Mouse (Mus musculus): ENCODE measurements at regions not wholly inside any gene's neighbourhood (a gene's known extent, or its start where the extent isn't known, plus 50 kb on each side); places are given as distances from the start of the nearest gene placed in this dataset.
A peak's percentile ranks its signal among the peaks of the same experiment; 100 is the strongest.

DNA sequence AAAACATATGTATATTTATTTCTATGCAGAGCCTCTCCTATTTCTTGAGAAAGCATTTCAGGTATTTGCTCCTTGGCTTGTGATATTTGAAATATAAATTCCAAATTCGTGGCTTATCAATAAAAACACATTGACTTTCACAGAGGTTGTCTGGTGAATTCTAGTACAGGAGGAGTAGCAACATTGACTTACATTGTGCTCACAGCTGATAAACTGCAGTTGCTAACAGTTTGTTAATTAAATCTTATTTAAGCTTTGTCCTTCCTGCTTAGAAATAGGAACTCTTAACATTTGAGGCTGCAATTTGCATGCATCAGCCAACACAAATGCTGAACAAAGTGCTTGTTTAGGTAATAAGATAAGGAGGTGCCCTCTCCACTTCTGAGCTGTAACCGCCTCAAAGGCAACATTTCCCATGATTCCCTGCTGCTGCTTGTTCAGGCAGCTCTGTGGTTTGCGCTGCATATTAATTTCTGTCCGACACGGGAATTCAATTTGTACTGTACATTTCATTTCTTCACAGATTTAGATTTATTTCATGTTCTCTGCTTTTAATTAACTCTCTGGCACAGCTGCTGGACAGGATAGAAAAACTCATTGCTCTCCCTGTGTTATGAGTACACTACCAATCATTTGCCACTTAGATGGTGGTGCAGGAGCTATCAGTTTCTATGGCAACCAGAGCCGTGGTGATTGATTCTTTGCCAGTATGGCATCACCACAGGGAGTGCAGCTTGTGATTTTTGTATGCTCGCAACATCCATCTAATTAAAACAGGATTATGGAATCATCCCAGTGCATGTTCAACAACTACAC is 219.0 kb downstream of the Zfp352 start:
- DNase-seq (ENCODE audit: low read depth, low spot score): peak; percentile 44

GRCm38 (mm10) chr4:90438191-90438922 is 219.7 kb downstream of the Zfp352 start:
- no peak for DNase-seq (ENCODE audit: low read depth, low spot score)

- no peak for DNase-seq (ENCODE audit: low read depth, low spot score)
These were observed 226.6 kb downstream of the Zfp352 start for GRCm38 (mm10) chr4:90445268-90445667.

DNA sequence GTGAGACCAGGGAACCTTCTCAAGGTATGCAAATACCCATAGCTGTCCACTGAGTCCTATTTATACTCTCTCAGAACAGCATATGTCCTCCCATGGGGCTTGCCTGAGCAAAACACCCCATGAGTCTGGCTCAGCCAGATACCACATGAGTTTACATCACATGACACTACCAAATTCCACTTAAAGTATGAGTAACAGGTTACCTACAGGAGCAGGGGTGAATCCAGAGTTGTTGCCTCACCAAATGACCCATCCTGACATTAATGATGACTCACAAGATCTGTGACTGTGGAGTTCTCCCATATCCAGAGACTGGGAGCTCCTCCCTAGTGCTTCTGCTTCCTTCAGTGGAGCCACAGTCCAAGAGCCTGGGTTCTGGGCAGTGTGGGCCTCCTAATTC is 234.0 kb downstream of the Zfp352 start:
- no peak for DNase-seq (ENCODE audit: low read depth, low spot score)

DNA sequence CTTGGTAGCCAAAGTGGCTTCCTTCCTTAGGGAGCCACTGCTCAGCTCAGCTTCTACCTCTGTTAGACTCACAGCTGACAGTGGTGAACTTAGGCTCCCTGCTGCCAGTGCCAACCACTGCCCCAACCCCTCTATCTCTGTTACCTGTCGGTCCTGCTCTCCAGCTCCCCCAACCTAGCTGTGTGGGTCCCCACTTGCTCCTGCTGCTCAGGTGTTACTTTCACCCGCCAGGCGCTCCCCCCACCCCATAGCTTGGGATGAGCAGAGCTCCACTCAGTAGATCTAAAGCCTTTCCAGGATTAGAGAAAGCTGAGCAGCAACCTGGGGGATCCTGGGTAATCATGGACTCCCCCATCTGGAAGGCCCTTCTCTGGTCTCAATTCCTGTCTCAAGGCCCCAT is 234.4 kb downstream of the Zfp352 start:
- DNase-seq (ENCODE audit: low read depth, low spot score): no peak

- DNase-seq (ENCODE audit: low read depth, low spot score): no peak
These were observed 278.4 kb downstream of the Zfp352 start for GRCm38 (mm10) chr4:90496891-90497610.

Measured in telencephalon, adult 2 months (tissue).